Mouse (Mus musculus) brain, embryonic 14.5 days (tissue): Measurements from ENCODE around the gene Wfdc15b.

Source experiments
- CTCF ChIP-seq: fragments of 200-500 bp; IDR thresholded peaks from 2 replicates; pipeline ENCODE4 v1.5.1; 2012; ENCODE audit warnings: inconsistent platforms, mild to moderate bottlenecking, moderate library complexity, borderline replicate concordance; ENCODE audit not compliant: insufficient read depth, insufficient read length; ENCODE audit errors: extremely low read depth
- POLR2A ChIP-seq: fragments of 200-500 bp; IDR thresholded peaks from 2 replicates; pipeline ENCODE4 v1.6.1; 2012; ENCODE audit warnings: mild to moderate bottlenecking, inconsistent platforms, borderline replicate concordance; ENCODE audit not compliant: poor library complexity, insufficient read depth, insufficient read length, severe bottlenecking; ENCODE audit errors: extremely low read depth

DNA sequence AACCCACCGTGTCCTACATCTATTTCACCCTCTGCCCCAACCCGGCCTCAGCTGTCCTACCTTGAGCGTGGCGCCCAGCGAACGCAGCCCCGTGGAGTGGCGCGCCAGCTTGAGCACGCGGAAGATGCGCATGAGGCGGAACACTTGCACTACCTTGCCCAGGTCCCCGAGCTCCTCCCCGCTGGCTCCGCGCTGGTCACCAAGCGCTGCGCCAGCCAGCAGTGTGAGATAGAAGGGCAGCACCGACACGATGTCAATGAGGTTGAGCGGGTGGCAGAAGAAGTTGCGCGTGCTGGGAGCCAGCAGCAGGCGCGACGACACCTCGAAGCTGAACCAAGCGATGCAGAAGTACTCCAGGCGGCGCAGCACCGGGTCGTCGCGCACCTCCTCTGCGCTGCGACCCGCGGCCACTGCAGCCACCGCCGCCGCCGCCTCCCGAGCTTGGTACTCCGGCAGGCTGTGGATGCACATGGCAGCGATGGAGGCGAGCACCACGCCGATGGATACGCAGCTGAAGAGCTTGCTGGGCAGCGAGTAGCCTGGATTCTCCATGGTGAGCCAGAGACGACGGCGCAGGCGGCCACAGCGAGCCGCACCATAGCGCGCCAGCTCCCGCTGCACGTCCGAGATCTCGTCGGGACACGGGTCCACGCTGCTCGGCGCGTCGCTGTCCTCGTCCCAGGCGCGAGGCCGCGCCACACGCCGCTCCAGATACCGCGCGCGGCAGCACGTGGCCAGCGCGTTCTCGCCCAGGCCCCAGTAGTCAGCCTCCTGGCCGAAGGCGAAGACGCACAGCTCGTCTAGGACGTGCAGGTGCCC lies 53.5 kb downstream of the Wfdc15b start:
- TF ChIP-seq CTCF (no peak), POLR2A (no peak)
